Mouse (Mus musculus): ENCODE results near the gene P2ry12. TPM values are rescaled to one million over a fixed set of nuclear protein-coding genes. Genes with fewer than 3 reads are reported as not detected.

P2ry12 gene
- polyA plus RNA-seq, 1 experiment from 2014 or later, result 2.2 TPM

DNA sequence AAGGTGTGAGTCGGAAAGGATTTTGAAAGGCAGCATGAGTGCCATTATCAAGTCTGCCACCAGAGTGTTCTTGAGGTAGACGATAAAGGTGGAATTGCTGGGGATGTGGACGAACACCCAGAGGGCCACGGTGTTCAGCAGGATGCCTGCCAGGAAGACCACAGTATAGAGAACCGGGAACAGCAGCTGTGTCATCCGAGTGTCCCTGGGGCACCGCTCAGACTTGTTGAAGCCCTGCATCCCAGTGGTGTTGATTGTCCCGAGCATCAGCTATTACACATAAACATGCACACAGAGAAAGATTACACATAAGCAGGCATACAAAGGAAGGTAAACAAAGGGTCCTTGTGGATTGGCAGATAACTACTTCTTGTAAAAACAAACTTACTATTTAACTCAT is 52.6 kb downstream of the P2ry12 start:
- H3K4me1 ChIP-seq (replicated peaks; ENCODE audit: control insufficient read depth, insufficient read depth, low read length), result no peaks in the 10 kb centered on the region
- 66% methylated on average over 8 of the region's 8 CpGs for WGBS
- H3K27me3 ChIP-seq (replicated peaks; ENCODE audit: control insufficient read depth, insufficient read depth, low read length), result no peaks in the 10 kb centered on the region
- H3K9ac ChIP-seq (ENCODE audit: low read depth, low read length), result no peak overlapping the region
- H3K4me2 ChIP-seq (replicated peaks; ENCODE audit: low read depth), result no peak overlapping the region
- H3K9me3 ChIP-seq (ENCODE audit: control insufficient read depth), result no peaks in the 10 kb centered on the region
- no peak overlapping the region for H3K4me3 ChIP-seq (ENCODE audit: low read depth, low read length)
- TF ChIP-seq CTCF (IDR thresholded peaks at IDR 0.05; ENCODE audit: low read depth), result no peak
- no peaks in the 10 kb centered on the region for H3K36me3 ChIP-seq (ENCODE audit: control insufficient read depth, insufficient read depth)
- ATAC-seq, result no peak
- H3K27ac ChIP-seq (ENCODE audit: low read depth, low read length), result no peak overlapping the region

GRCm38 (mm10) chr3:59208650-59209548 is 53.8 kb downstream of the P2ry12 start:
- no peak for ATAC-seq
- WGBS, result 74% methylated on average over 4 of the region's 4 CpGs
- H3K4me1 ChIP-seq (replicated peaks; ENCODE audit: control insufficient read depth, insufficient read depth, low read length), result no peaks in the 10 kb centered on the region
- H3K27ac ChIP-seq (ENCODE audit: low read depth, low read length), result no peak overlapping the region
- H3K27me3 ChIP-seq (replicated peaks; ENCODE audit: control insufficient read depth, insufficient read depth, low read length), result no peaks in the 10 kb centered on the region
- TF ChIP-seq CTCF (IDR thresholded peaks at IDR 0.05; ENCODE audit: low read depth), result peak; percentile 87
- H3K9ac ChIP-seq (ENCODE audit: low read depth, low read length), result no peak overlapping the region
- H3K4me2 ChIP-seq (replicated peaks; ENCODE audit: low read depth), result no peak overlapping the region
- H3K36me3 ChIP-seq (ENCODE audit: control insufficient read depth, insufficient read depth), result no peaks in the 10 kb centered on the region
- H3K4me3 ChIP-seq (ENCODE audit: low read depth, low read length), result no peak overlapping the region
- H3K9me3 ChIP-seq (ENCODE audit: control insufficient read depth), result no peaks in the 10 kb centered on the region

DNA sequence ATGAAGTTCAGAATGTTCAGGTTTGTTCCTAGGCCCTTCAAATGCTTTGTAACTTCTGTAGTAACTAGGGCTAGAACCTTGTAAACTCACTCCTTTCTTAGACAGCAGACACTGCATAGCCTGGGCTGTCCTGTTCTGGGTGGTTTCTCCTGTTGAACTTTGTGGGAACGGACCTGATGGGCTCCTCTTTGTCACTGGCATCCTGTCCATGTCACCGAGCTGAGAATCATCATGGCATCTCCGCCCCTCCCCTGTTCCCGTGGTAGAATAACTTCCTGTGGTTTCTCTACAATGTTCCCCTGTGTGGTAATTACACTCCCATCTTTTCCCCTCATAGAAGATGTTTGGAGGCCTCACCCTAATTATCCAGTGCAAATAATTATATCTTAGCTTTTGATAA is 56.7 kb downstream of the P2ry12 start:
- 74% methylated on average over 4 of the region's 4 CpGs for WGBS
- H3K4me1 ChIP-seq (replicated peaks; ENCODE audit: control insufficient read depth, insufficient read depth, low read length), result no peaks in the 10 kb centered on the region
- H3K9me3 ChIP-seq (ENCODE audit: control insufficient read depth), result no peaks in the 10 kb centered on the region
- H3K9ac ChIP-seq (ENCODE audit: low read depth, low read length), result no peak overlapping the region
- H3K4me2 ChIP-seq (replicated peaks; ENCODE audit: low read depth), result no peak overlapping the region
- ATAC-seq, result no peak
- no peaks in the 10 kb centered on the region for H3K36me3 ChIP-seq (ENCODE audit: control insufficient read depth, insufficient read depth)
- no peak overlapping the region for H3K4me3 ChIP-seq (ENCODE audit: low read depth, low read length)
- H3K27ac ChIP-seq (ENCODE audit: low read depth, low read length), result no peak overlapping the region
- TF ChIP-seq CTCF (IDR thresholded peaks at IDR 0.05; ENCODE audit: low read depth), result no peak
- no peaks in the 10 kb centered on the region for H3K27me3 ChIP-seq (replicated peaks; ENCODE audit: control insufficient read depth, insufficient read depth, low read length)

- no peaks in the 10 kb centered on the region for H3K36me3 ChIP-seq (ENCODE audit: control insufficient read depth, insufficient read depth)
- WGBS, result 61% methylated on average over 11 of the region's 11 CpGs
These were observed 57.8 kb downstream of the P2ry12 start for GRCm38 (mm10) chr3:59204719-59205503.

GRCm38 (mm10) chr3:59203802-59204520 is 58.7 kb downstream of the P2ry12 start:
- TF ChIP-seq CTCF (IDR thresholded peaks at IDR 0.05; ENCODE audit: low read depth), result no peak
- 71% methylated on average over 8 of the region's 8 CpGs for WGBS
- Histone ChIP-seq H3K36me3 (ENCODE audit: control insufficient read depth, insufficient read depth) (no peaks in the 10 kb centered on the region), H3K4me2 (replicated peaks; ENCODE audit: low read depth) (no peak overlapping the region), H3K27ac (ENCODE audit: low read depth, low read length) (no peak overlapping the region), H3K9ac (ENCODE audit: low read depth, low read length) (no peak overlapping the region), H3K4me1 (replicated peaks; ENCODE audit: control insufficient read depth, insufficient read depth, low read length) (no peaks in the 10 kb centered on the region), H3K9me3 (ENCODE audit: control insufficient read depth) (no peaks in the 10 kb centered on the region), H3K27me3 (replicated peaks; ENCODE audit: control insufficient read depth, insufficient read depth, low read length) (no peaks in the 10 kb centered on the region), H3K4me3 (ENCODE audit: low read depth, low read length) (no peak overlapping the region)
- ATAC-seq, result no peak

More at GRCm38 (mm10) chr3:59204719-59205503, 57.8 kb downstream of the P2ry12 start:
- Histone ChIP-seq H3K27me3 (replicated peaks; ENCODE audit: control insufficient read depth, insufficient read depth, low read length) (no peaks in the 10 kb centered on the region), H3K9ac (ENCODE audit: low read depth, low read length) (no peak overlapping the region), H3K4me2 (replicated peaks; ENCODE audit: low read depth) (no peak overlapping the region), H3K4me1 (replicated peaks; ENCODE audit: control insufficient read depth, insufficient read depth, low read length) (no peaks in the 10 kb centered on the region), H3K9me3 (ENCODE audit: control insufficient read depth) (no peaks in the 10 kb centered on the region), H3K27ac (ENCODE audit: low read depth, low read length) (no peak overlapping the region), H3K4me3 (ENCODE audit: low read depth, low read length) (no peak overlapping the region)
- TF ChIP-seq CTCF (IDR thresholded peaks at IDR 0.05; ENCODE audit: low read depth), result no peak
- ATAC-seq, result no peak
